Mouse (Mus musculus): ENCODE data around the gene D230025D16Rik.
A peak's percentile ranks its signal among the peaks of the same experiment; 100 is the strongest.
"Not testable (repeated sequence)": the region's sequence is repeated elsewhere in the genome, so short reads cannot be mapped to it uniquely, and the experiment has no call there.

Gene D230025D16Rik

DNA sequence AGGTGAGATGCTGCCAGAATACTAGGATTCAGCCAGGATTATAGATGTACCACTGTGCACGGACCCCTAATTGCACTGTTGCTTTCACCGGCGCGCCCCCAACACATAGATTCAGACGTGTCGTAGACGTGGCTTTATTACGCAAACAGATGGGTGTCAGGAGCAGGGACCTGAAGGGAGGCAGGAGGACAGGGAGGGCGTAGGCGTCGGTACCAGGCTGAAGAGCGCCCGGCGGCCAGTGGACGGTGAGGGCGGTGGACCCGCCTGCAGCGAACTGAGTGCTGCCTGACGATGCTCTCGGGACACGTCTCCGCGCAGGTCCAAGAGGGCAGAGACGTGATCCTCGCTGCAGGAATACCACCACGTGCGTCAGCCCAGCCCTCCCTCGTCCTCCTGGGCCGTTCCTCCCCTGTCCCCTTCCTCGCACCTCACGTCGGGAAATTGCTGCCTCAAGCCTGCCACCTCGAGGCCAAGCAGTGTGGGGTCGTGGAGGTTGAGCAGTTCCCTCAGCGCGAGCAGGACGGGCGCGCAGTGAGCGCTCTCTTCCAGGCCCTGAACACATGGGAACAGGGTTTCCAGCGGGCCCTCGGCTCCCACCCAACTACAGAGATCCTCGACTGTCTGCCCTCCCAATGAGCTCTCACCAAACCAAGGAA, 65.0 kb downstream of the D230025D16Rik start, which contains the start of gene 4931428F04Rik:
4931428F04Rik (minus strand) TSS at position 60 of the 656 bp plus-strand sequence.
- Histone ChIP-seq H3K9me3 (ENCODE audit: low read length) (no peaks in the 10 kb centered on the region), H3K27me3 (ENCODE audit: insufficient read depth, low read length) (peaks cover 42% of the 10 kb centered on the region), H3K36me3 (ENCODE audit: insufficient read depth, low read length) (peaks cover 10% of the 10 kb centered on the region), H3K4me3 (replicated peaks; ENCODE audit: low read length) (peak within 1 kb of the TSS; percentile 87), H3K4me1 (replicated peaks; ENCODE audit: low read depth, low read length) (peaks cover 73% of the 10 kb centered on the region)
- TF ChIP-seq NANOG (IDR thresholded peaks at IDR 0.05; ENCODE audit: borderline replicate concordance, low read length) = no peak

DNA sequence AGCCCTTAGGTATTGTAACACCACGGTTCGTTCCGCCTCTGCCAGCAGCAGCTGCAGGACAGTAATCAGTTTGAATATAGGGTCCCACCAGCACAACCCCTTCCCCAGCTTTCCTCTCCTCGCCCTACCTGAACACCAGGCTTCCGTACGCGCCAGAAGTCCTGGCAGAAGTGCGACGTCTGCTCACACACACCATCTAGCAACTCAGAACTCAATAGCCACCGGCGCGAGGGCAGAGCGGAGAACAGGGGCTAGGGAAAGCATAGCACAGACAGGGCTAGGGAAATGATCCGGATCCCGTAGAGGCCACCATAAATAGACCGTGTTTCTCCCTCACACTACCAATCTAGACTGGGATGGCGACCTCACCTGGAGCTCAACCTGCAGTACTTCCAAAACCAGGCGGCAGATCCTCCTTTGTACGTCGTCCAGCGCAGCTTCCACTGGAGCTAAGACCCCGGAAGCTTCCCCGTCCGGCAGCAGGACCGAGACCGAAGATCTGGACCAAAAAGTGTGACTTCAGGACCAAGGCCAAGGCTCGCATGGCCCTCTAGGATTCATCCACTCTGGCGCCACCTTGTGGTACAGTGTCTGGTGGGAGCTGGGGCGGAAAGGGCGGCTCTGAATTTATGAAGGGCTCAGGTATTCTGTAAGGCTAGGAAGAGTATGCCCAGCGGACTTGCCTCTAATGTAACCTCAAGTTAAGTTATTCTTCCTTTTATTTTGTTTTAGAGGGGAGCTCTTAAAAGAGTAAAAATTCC, 65.8 kb downstream of the D230025D16Rik start:
- peaks cover 34% of the 10 kb centered on the region for H3K27me3 ChIP-seq (ENCODE audit: insufficient read depth, low read length)
- TF ChIP-seq CTCF (conservative IDR thresholded peaks at IDR 0.05; ENCODE audit: low read length) = peak; percentile 94
- TF ChIP-seq POU5F1 (IDR thresholded peaks at IDR 0.05; ENCODE audit: borderline replicate concordance, low read length) = no peak
- H3K9me3 ChIP-seq (ENCODE audit: low read length) = no peaks in the 10 kb centered on the region
- peaks cover 3% of the 10 kb centered on the region; the same call in 1 of the 2 replicates for H3K36me3 ChIP-seq (ENCODE audit: insufficient read depth, low read length)
- H3K4me1 ChIP-seq (replicated peaks; ENCODE audit: low read depth, low read length) = peaks cover 73% of the 10 kb centered on the region
- H3K4me3 ChIP-seq (replicated peaks; ENCODE audit: low read length) = peak overlapping the region; percentile 87

DNA sequence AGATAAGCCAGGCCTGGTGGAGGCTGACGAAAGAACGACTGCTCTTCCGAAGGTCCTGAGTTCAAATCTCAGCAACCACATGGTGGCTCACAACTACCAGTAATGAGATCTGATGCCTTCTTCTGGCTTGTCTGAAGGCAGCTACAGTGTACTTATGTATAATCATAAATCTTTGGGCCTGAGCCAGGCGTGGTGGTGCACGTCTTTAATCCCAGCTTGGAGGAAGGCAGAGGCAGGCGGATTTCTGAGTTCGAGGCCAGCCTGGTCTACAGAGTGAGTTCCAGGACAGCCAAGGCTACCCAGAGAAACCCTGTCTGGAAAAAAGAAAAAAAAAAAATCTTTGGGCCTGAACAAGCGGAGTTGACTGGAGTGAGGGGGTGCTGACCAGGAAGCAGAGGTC, 66.4 kb downstream of the D230025D16Rik start:
- H3K4me3 ChIP-seq (replicated peaks; ENCODE audit: low read length); H3K9me3 ChIP-seq (ENCODE audit: low read length); H3K36me3 ChIP-seq (ENCODE audit: insufficient read depth, low read length): not testable (repeated sequence)
- Histone ChIP-seq H3K4me1 (replicated peaks; ENCODE audit: low read depth, low read length) (peaks cover 73% of the 10 kb centered on the region), H3K27me3 (ENCODE audit: insufficient read depth, low read length) (peaks cover 30% of the 10 kb centered on the region)

DNA sequence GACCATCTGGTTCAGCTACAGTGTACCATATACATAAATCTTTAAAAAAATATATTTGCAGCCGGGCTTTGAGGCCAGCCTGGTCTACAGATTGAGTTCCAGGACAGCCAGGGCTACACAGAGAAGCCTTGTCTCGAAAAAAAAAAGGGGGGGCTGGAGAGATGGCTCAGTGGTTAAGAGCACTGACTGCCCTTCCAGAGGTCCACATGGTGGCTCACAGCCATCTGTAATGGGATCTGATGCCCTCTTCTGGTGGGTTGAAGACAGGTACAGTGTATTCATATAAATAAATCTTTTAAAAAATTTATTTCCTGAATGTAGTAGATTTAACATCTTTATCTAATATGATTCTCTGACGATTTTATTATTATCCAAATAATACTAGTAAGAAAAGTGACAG, 66.9 kb downstream of the D230025D16Rik start:
- not testable (repeated sequence) for H3K9me3 ChIP-seq (ENCODE audit: low read length); H3K4me3 ChIP-seq (replicated peaks; ENCODE audit: low read length); H3K36me3 ChIP-seq (ENCODE audit: insufficient read depth, low read length)
- Histone ChIP-seq H3K27me3 (ENCODE audit: insufficient read depth, low read length) (peaks cover 27% of the 10 kb centered on the region), H3K4me1 (replicated peaks; ENCODE audit: low read depth, low read length) (peaks cover 73% of the 10 kb centered on the region)

DNA sequence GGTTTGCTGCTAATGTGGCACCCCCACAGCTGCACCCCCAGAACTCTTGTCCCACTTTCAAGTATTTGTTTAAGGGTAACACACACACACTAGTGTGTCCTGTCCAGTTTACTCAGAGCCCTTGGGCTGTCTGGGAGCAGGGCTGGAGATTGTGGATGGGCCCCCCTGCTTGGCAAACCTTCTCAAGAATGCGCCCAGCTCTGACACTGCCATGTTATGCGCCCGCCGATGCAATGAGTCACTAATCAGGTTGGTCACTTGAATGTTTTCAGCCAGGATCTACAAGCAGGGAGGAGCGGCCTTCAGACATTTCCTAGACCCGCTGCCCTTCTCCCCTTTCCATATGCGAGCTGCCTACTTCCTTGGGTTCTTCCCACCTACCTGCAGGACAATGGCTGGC, 67.5 kb downstream of the D230025D16Rik start:
- Histone ChIP-seq H3K27me3 (ENCODE audit: insufficient read depth, low read length) (peaks cover 26% of the 10 kb centered on the region), H3K4me3 (replicated peaks; ENCODE audit: low read length) (peak overlapping the region; percentile 79), H3K9me3 (ENCODE audit: low read length) (no peaks in the 10 kb centered on the region), H3K36me3 (ENCODE audit: insufficient read depth, low read length) (no peaks in the 10 kb centered on the region), H3K4me1 (replicated peaks; ENCODE audit: low read depth, low read length) (peaks cover 77% of the 10 kb centered on the region)
- no peak for TF ChIP-seq NANOG (IDR thresholded peaks at IDR 0.05; ENCODE audit: borderline replicate concordance, low read length)
- no peak for TF ChIP-seq CTCF (conservative IDR thresholded peaks at IDR 0.05; ENCODE audit: low read length)
- TF ChIP-seq POU5F1 (IDR thresholded peaks at IDR 0.05; ENCODE audit: borderline replicate concordance, low read length) = no peak

DNA sequence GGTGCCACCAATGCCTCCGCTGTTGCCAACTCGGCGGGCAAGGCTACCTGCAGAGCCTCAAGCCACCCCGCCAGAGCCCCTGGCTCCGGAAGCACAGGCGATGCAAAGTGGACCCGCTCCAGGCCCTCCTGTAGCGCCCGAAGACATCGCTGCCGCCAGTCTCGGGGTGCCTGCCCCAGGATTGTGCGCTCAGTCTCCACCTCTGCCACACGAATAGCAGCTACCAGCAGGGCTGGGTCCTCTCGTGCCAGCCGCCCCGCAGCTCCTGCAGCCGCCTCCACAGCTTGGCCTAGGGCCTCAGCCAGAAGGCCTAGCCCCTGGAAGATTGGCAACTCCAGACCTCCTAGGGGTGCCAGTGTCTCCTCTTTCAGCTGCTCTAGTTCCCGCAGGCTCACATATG, 68.5 kb downstream of the D230025D16Rik start:
- TF ChIP-seq CTCF (conservative IDR thresholded peaks at IDR 0.05; ENCODE audit: low read length) = no peak
- no peak for TF ChIP-seq POU5F1 (IDR thresholded peaks at IDR 0.05; ENCODE audit: borderline replicate concordance, low read length)
- TF ChIP-seq NANOG (IDR thresholded peaks at IDR 0.05; ENCODE audit: borderline replicate concordance, low read length) = no peak
- Histone ChIP-seq H3K9me3 (ENCODE audit: low read length) (no peaks in the 10 kb centered on the region), H3K4me1 (replicated peaks; ENCODE audit: low read depth, low read length) (peaks cover 75% of the 10 kb centered on the region), H3K36me3 (ENCODE audit: insufficient read depth, low read length) (peaks cover 3% of the 10 kb centered on the region), H3K27me3 (ENCODE audit: insufficient read depth, low read length) (peaks cover 26% of the 10 kb centered on the region), H3K4me3 (replicated peaks; ENCODE audit: low read length) (peak overlapping the region; percentile 79)

DNA sequence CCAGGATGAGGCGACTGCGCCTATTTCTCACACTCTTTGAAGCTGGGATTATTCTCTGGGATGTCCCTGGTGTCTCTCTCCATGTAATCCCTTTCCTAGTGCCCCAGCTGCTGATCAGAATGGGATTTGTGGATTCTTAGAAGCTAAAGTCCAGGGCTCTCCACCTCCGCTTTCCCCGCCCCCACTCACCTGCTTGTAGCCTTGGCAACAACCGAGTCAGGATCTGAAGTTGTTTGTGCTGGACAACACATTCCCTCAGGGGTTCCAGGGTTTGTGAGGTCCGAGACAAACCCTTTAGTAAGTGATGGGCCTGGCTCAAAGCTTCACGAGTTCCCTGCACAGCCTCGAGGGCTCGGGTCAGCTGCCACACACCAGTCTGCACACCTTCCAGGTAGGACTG, 69.8 kb downstream of the D230025D16Rik start:
- Histone ChIP-seq H3K4me3 (replicated peaks; ENCODE audit: low read length) (peak overlapping the region; percentile 77), H3K27me3 (ENCODE audit: insufficient read depth, low read length) (peaks cover 24% of the 10 kb centered on the region), H3K4me1 (replicated peaks; ENCODE audit: low read depth, low read length) (peaks cover 81% of the 10 kb centered on the region), H3K9me3 (ENCODE audit: low read length) (no peaks in the 10 kb centered on the region), H3K36me3 (ENCODE audit: insufficient read depth, low read length) (peaks cover 17% of the 10 kb centered on the region)
- no peak for TF ChIP-seq POU5F1 (IDR thresholded peaks at IDR 0.05; ENCODE audit: borderline replicate concordance, low read length)
- TF ChIP-seq NANOG (IDR thresholded peaks at IDR 0.05; ENCODE audit: borderline replicate concordance, low read length) = no peak
- no peak for TF ChIP-seq CTCF (conservative IDR thresholded peaks at IDR 0.05; ENCODE audit: low read length)

DNA sequence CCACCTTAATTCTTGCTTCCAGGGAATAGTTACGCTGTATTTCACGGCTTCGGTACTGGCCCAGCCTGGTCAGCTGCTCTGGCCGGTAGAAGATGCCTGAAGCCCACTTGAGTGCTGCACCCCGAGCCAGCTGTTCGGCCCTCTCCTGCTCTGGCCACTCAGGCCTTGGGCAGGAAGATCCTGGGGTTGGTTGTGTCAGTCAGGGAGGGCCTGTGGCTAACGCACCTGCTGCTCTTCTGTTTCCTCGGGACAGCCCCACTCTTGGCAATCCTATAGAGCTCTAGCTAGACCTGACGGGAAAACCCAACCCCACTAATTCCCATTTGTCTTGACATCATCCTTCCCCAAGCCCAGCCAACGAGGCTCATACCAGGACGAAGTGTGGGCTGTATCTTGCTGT, 70.3 kb downstream of the D230025D16Rik start:
- H3K36me3 ChIP-seq (ENCODE audit: insufficient read depth, low read length) = peaks cover 22% of the 10 kb centered on the region
- H3K4me1 ChIP-seq (replicated peaks; ENCODE audit: low read depth, low read length) = peaks cover 81% of the 10 kb centered on the region
- no peak for TF ChIP-seq NANOG (IDR thresholded peaks at IDR 0.05; ENCODE audit: borderline replicate concordance, low read length)
- no peak for TF ChIP-seq CTCF (conservative IDR thresholded peaks at IDR 0.05; ENCODE audit: low read length)
- TF ChIP-seq POU5F1 (IDR thresholded peaks at IDR 0.05; ENCODE audit: borderline replicate concordance, low read length) = no peak
- no peaks in the 10 kb centered on the region for H3K9me3 ChIP-seq (ENCODE audit: low read length)
- peak overlapping the region; percentile 77 for H3K4me3 ChIP-seq (replicated peaks; ENCODE audit: low read length)
- peaks cover 20% of the 10 kb centered on the region for H3K27me3 ChIP-seq (ENCODE audit: insufficient read depth, low read length)

Data from E14TG2a.4 (cell line).